Mouse (Mus musculus) stomach, postnatal 0 days (tissue): Measurements from ENCODE around the gene Itpk1. TPM values are rescaled to one million over a fixed set of nuclear protein-coding genes. Genes with fewer than 3 reads are reported as not detected.
A peak's percentile ranks its signal among the peaks of the same experiment; 100 is the strongest.

ENCODE experiments used
- ATAC-seq: fragments of 200-750 bp; cut with Nextera tagmentation; 2 replicates; pipeline ENCODE4 v1.8.0; 2017; ENCODE audit not compliant: low FRiP score, low TSS enrichment
- DNase-seq: peaks from one replicate; pipeline ENCODE4 v3.0.0-alpha.2; 2016; ENCODE audit warnings: low spot score
- H3K27ac ChIP-seq: fragments of 300-500 bp; sonication (generic); replicated peaks from 2 replicates; pipeline ENCODE4 v1.5.1; 2014; ENCODE audit warnings: mild to moderate bottlenecking, control low read depth
- H3K27me3 ChIP-seq: fragments of 300-500 bp; sonication (generic); 2 replicates; pipeline ENCODE4 v1.6.1; 2014; ENCODE audit warnings: low read length; ENCODE audit not compliant: control insufficient read depth, insufficient read depth
- H3K36me3 ChIP-seq: fragments of 300-500 bp; sonication (generic); 2 replicates; pipeline ENCODE4 v1.6.1; 2014; ENCODE audit warnings: low read length, mixed read lengths; ENCODE audit not compliant: control insufficient read depth, insufficient read depth
- H3K4me1 ChIP-seq: fragments of 300-500 bp; sonication (generic); replicated peaks from 2 replicates; pipeline ENCODE4 v1.6.1; 2014; ENCODE audit warnings: antibody characterized with exemption; ENCODE audit not compliant: control insufficient read depth, insufficient read depth
- H3K4me2 ChIP-seq: fragments of 300-500 bp; sonication (generic); replicated peaks from 2 replicates; pipeline ENCODE4 v1.6.1; 2014; ENCODE audit warnings: low read depth, mild to moderate bottlenecking, control low read depth, moderate library complexity
- H3K4me3 ChIP-seq: fragments of 300-500 bp; sonication (generic); 2 replicates; pipeline ENCODE4 v1.5.1; 2014; ENCODE audit warnings: low read depth, low read length, control low read depth
- H3K9ac ChIP-seq: fragments of 300-500 bp; sonication (generic); 2 replicates; pipeline ENCODE4 v1.6.1; 2014; ENCODE audit warnings: mild to moderate bottlenecking, low read length, control low read depth, mixed read lengths
- H3K9me3 ChIP-seq: fragments of 300-500 bp; sonication (generic); 2 replicates; pipeline ENCODE4 v1.6.1; 2016; ENCODE audit warnings: low read length; ENCODE audit not compliant: control insufficient read depth
- CTCF ChIP-seq: IDR thresholded peaks from 2 replicates; pipeline ENCODE4 v1.5.1; 2016; ENCODE audit warnings: antibody characterized with exemption, low read depth, mild to moderate bottlenecking, moderate library complexity
- EP300 ChIP-seq: optimal IDR thresholded peaks from 2 replicates; pipeline ENCODE3; 2016; ENCODE audit warnings: antibody characterized with exemption
- WGBS: fragments of 180-500 bp; shearing (Covaris S2); extraction: QIAGEN DNeasy Blood & Tissue Kit; methylation state at CpG from one replicate; pipeline ENCODE4 v1.1.7; 2014; 5-methylcytosine and 5-hydroxymethylcytosine counted together
- polyA plus RNA-seq: library from polyadenylated mRNA; unstranded; fragments of >200 nt; fragmentation: Nextera tagmentation; extraction: Ambion mirVana; gene quantifications from 2 replicates; pipeline ENCODE4 v1.2.1, GENCODE M21; 2015

Gene Itpk1
- polyA plus RNA-seq, 1 experiment from 2014 or later = 21.5 TPM

- Histone ChIP-seq H3K9me3 (no peaks in the 10 kb centered on the region), H3K36me3 (no peaks in the 10 kb centered on the region), H3K4me1 (peaks cover 8% of the 10 kb centered on the region; the same call in 1 of the 2 replicates), H3K27me3 (no peaks in the 10 kb centered on the region), H3K4me3 (no peak overlapping the region), H3K27ac (peak overlapping the region; percentile 40; the same call in 1 of the 2 replicates), H3K9ac (no peak overlapping the region), H3K4me2 (no peak overlapping the region)
- WGBS = 68% methylated on average over 7 of the region's 7 CpGs
- DNase-seq = no peak
- TF ChIP-seq CTCF (no peak), EP300 (no peak)
- 0 out of 2 replicates have a peak, but pooled peaks have one; percentile 10 for ATAC-seq
Measured at GRCm38 (mm10) chr12:102646586-102647260, 58.0 kb downstream of the Itpk1 start.

DNA sequence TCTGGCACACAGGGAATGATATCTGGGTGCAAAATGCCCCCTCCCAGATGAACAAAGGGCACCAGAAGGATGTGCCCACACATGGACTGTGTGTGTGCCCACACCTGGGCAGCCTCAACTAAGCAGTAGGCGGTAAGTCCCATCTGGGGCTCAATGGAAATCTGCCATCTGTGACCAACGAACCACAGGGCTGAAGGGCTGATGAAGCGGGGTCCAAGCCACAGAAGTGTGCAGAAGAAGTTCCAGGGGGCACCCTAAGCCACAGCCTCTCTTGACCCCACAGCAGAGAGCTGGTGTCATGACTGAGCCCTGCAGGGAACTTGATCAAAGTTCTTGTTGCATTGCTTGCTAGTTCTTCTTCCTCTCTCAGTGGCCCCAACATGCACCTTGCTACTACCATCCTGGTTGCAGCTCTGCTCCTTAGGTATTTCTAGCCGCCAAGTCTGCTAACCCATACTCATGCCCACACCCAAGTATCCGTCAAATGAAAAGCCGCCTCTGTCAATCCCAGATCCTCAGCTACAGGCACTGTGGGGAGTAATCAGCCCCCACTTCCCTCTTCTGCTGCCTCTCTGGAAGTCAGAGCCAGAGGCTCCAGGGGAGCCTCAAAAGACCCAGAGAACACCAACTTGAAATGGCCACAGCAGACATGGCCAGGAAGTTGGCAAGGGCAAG, 58.7 kb downstream of the Itpk1 start:
- no peak for TF ChIP-seq EP300
- no peak for TF ChIP-seq CTCF
- Histone ChIP-seq H3K4me2 (no peak overlapping the region), H3K4me3 (no peak overlapping the region), H3K27ac (peak overlapping the region; percentile 40; the same call in 1 of the 2 replicates), H3K27me3 (no peaks in the 10 kb centered on the region), H3K36me3 (no peaks in the 10 kb centered on the region), H3K9ac (no peak overlapping the region), H3K4me1 (peaks cover 8% of the 10 kb centered on the region; the same call in 1 of the 2 replicates), H3K9me3 (no peaks in the 10 kb centered on the region)
- no peak for DNase-seq
- WGBS = 80% methylated on average over 6 of the region's 6 CpGs
- no peak for ATAC-seq

GRCm38 (mm10) chr12:102643316-102643715, 61.4 kb downstream of the Itpk1 start:
- ATAC-seq (no peak), DNase-seq (no peak)
- Histone ChIP-seq H3K9ac (no peak overlapping the region), H3K27me3 (no peaks in the 10 kb centered on the region), H3K4me2 (no peak overlapping the region), H3K27ac (0 out of 2 replicates have a peak overlapping the region, but pooled peaks have one; percentile 13), H3K4me3 (no peak overlapping the region), H3K9me3 (no peaks in the 10 kb centered on the region), H3K4me1 (peaks cover 8% of the 10 kb centered on the region; the same call in 1 of the 2 replicates), H3K36me3 (no peaks in the 10 kb centered on the region)
- TF ChIP-seq EP300 = no peak
- TF ChIP-seq CTCF = no peak
- WGBS = 59% methylated on average over 6 of the region's 6 CpGs

DNA sequence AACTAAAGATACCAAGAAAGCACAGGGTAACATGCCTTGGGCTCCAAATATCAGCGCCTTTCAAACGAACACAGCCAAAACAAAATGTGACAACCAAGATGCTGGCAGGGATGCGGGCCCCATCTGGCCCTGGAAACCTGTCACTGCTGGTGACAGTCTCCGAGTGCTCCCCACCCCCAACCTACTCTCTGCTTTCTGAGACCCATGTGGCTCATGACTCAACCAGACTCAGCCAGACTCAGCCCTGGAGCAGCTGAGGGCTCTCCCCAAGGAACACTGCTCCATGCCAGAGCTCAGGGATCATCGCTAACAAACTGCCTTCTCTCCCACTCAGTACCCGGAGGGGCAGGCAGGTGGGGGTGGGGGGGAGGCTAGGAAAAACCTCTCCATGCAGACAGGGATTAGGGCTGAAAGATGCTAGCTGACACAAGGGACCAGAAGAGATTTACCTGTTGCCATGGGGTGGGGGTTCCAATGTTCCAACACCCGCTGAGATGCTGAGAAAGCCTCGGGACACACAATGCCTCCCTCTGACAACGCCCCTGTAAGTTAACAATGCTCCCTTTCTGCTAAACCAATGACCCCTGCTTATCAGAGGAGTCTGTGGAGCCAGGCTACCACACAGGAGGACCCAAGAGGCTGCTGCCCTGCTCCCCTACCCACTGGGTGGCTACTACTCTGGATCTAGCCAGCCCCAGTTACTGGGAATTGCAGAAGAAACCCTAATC, 64.1 kb downstream of the Itpk1 start:
- DNase-seq (no peak), ATAC-seq (peak; percentile 30; the same call in 1 of the 2 replicates)
- Histone ChIP-seq H3K4me3 (no peak overlapping the region), H3K27me3 (no peaks in the 10 kb centered on the region), H3K9ac (no peak overlapping the region), H3K27ac (no peak overlapping the region), H3K4me1 (no peaks in the 10 kb centered on the region; the same call in 1 of the 2 replicates), H3K9me3 (no peaks in the 10 kb centered on the region), H3K4me2 (no peak overlapping the region), H3K36me3 (no peaks in the 10 kb centered on the region)
- 46% methylated on average over 9 of the region's 9 CpGs for WGBS
- TF ChIP-seq CTCF (no peak), EP300 (no peak)

GRCm38 (mm10) chr12:102638878-102639277, 65.9 kb downstream of the Itpk1 start:
- DNase-seq = no peak
- no peaks in the 10 kb centered on the region for H3K4me1 ChIP-seq
- no peaks in the 10 kb centered on the region for H3K36me3 ChIP-seq
- 76% methylated on average over 3 of the region's 3 CpGs for WGBS
- H3K27me3 ChIP-seq = no peaks in the 10 kb centered on the region
- no peak overlapping the region for H3K4me2 ChIP-seq
- TF ChIP-seq EP300 = no peak
- no peak for ATAC-seq
- no peak overlapping the region for H3K27ac ChIP-seq
- H3K9me3 ChIP-seq = no peaks in the 10 kb centered on the region
- H3K9ac ChIP-seq = no peak overlapping the region
- no peak overlapping the region for H3K4me3 ChIP-seq
